Mouse (Mus musculus) inflammation-experienced regulatory T-cells (primary cell): Measurements from ENCODE around the gene Angptl6. TPM values are rescaled to one million over a fixed set of nuclear protein-coding genes. Genes with fewer than 3 reads are reported as not detected.

Experiments used
- polyA plus RNA-seq, 2 experiments: library from polyadenylated mRNA; unstranded; fragments of 100-300 nt; shearing (Covaris generic); gene quantifications; one replicate each; pipeline ENCODE4 v1.2.1; 2017

The Angptl6 gene
- 1 to 10 TPM; 3.0 to 4.6 TPM for polyA plus RNA-seq

GRCm38 (mm10) chr9:20879097-20879792 lies at the start of gene Angptl6:
Gene Angptl6 (minus strand): TSS chr9:20879727.

DNA sequence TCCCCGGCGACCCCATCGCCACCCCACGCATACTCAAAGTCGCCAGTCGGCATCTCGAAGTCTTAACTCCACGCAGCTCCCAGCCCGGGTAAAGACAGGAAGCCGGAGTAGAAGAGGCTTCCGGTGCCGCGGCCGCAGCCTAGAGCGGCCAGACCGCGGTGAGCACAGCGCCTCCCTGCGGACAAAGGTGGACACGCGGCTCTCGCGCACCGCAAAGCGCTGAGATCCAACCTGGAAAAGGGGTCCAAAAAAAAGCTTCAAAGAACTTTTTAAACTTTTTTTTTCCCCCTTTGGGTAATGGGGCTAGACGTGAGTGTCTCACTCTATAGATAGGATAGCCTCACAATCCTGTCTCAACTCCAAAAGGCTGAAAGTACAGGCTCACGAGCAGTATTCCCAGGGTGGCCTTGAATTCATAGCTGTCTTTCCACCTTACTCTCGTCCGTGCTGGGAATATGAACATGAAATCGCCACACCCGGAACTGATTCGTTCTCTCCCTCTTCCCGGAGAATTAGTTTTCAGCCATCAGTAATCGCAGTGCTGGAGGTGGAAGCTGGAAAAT lies 19.1 kb upstream of the Angptl6 start, which contains the start of gene Eif3g:
TSS of gene Eif3g (minus strand) at position 113 of the 563 bp plus-strand sequence.

DNA sequence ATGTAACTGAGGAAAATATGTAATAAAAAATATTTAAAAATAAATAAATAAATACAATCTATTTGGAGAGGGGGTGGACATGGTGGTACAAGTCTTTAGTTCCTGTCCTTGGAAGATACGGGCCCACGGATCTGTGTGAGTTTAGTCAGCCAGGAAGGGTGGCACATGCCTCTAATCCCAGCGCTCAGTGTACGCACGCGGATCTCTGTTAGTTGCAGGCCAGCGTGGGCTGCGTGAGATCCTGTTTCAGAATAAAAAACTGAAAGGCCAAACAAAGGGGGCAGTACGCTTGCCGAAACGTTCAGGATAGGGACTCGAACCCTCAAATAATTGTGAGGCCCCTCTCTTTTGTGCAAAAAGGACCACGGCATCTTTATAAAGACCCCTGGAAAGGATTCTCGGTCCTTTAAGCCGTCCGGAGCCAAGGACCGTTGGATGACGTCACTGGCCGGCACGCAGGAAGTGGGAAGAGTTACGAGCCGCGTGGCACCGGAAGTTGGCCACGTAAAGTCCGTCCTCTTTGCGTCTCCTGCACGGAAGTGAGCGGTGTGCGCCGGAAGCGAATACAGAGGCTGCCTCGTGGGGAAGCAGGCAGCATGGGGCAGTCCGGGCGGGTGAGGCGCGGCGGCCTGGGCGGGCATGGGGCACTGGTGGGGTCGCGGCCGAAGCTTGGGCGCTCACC lies 8.3 kb upstream of the Angptl6 start, which contains the start of gene Ppan:
TSS of gene Ppan (plus strand) at position 472 of the 682 bp plus-strand sequence.

DNA sequence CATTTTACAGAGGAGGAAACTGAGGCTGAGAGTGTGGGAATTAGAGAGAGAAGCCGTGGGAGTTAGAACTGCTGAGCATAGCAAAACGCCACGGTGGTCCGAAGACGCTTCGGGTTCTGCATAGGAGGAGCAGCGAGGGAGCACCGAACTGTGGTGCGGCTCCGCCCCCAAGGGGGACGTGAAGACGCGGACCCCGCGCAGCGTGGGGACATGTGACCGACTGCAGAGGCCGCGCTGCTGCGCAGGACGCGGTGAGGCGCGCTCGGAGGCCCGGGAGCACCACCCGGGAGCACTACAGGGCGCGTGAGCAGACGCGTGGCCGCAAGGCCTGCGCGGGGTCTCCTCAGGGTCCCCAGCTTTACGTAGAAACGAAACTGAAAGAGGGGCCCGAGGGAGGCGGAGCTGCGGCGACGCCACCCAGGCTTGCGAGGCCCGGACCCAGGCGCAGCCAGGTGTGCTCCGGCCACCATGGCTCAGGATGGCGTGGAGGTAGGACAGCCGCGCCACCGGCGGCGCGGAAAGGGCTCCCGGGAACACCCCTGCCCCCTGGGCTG lies 11.0 kb downstream of the Angptl6 start, which contains the start of gene A230050P20Rik:
TSS of gene A230050P20Rik (plus strand) at position 195 of the 554 bp plus-strand sequence.

Other genes starting within 250 kb of the Angptl6 start
- 100 to 1,000 TPM; 286 to 359 TPM for gene Ubl5, start 236.8 kb downstream of the Angptl6 start, polyA plus RNA-seq
- 10 to 100 TPM; 58.8 to 71.7 TPM for gene Fbxl12, start 235.0 kb downstream of the Angptl6 start, polyA plus RNA-seq
- gene Pin1, start 227.6 kb downstream of the Angptl6 start, polyA plus RNA-seq = 10 to 100 TPM; 19.6 to 23.5 TPM
- under 1 TPM; 0.64 to 0.81 TPM for gene Olfm2, start 133.4 kb downstream of the Angptl6 start, polyA plus RNA-seq
- 1 to 10 TPM in 1 of 2 experiments, under 1 TPM in 1; 0.04 to 2.7 TPM for gene Col5a3, start 64.7 kb downstream of the Angptl6 start, polyA plus RNA-seq
- gene Rdh8, start 61.2 kb downstream of the Angptl6 start, polyA plus RNA-seq = not detected
- 10 to 100 TPM; 59.5 to 60.2 TPM for gene A230050P20Rik, start 11.1 kb downstream of the Angptl6 start, polyA plus RNA-seq
- 100 to 1,000 TPM in 1 of 2 experiments, 10 to 100 TPM in 1; 74.5 to 114 TPM for gene Ppan, start 8.4 kb upstream of the Angptl6 start, polyA plus RNA-seq
- 100 to 1,000 TPM; 259 to 292 TPM for gene Eif3g, start 18.9 kb upstream of the Angptl6 start, polyA plus RNA-seq
- 10 to 100 TPM; 52.4 to 87.1 TPM for gene Dnmt1, start 80.2 kb upstream of the Angptl6 start, polyA plus RNA-seq
- 10 to 100 TPM; 18.9 to 25.7 TPM for gene S1pr2, start 97.1 kb upstream of the Angptl6 start, polyA plus RNA-seq
- 100 to 1,000 TPM; 101 to 109 TPM for gene Mrpl4, start 123.0 kb upstream of the Angptl6 start, polyA plus RNA-seq
- gene Icam1, start 136.3 kb upstream of the Angptl6 start, polyA plus RNA-seq = 100 to 1,000 TPM in 1 of 2 experiments, 10 to 100 TPM in 1; 73.2 to 112 TPM
- gene Icam4, start 149.6 kb upstream of the Angptl6 start, polyA plus RNA-seq = 1 to 10 TPM in 1 of 2 experiments, under 1 TPM in 1; 0.45 to 2.7 TPM
- 1 to 10 TPM; 1.3 to 2.4 TPM for gene Icam5, start 152.3 kb upstream of the Angptl6 start, polyA plus RNA-seq
- gene Zglp1, start 187.4 kb upstream of the Angptl6 start, polyA plus RNA-seq = 1 to 10 TPM in 1 of 2 experiments, not detected in 1; 4.0 TPM
- gene Gm49373, start 193.4 kb upstream of the Angptl6 start, polyA plus RNA-seq = under 1 TPM in 1 of 2 experiments, not detected in 1; 0.84 TPM
- 10 to 100 TPM; 41.3 to 42.4 TPM for gene Fdx1l, start 193.9 kb upstream of the Angptl6 start, polyA plus RNA-seq
- gene Gm38431, start 212.3 kb upstream of the Angptl6 start, polyA plus RNA-seq = 1 to 10 TPM; 1.0 to 2.4 TPM
- 10 to 100 TPM; 62.9 to 67.1 TPM for gene Raver1, start 212.3 kb upstream of the Angptl6 start, polyA plus RNA-seq